Mouse (Mus musculus) gastrocnemius, adult 18-20 months (tissue): Measurements from ENCODE around the gene Vrtn. TPM values are rescaled to one million over a fixed set of nuclear protein-coding genes. Genes with fewer than 3 reads are reported as not detected.

ENCODE experiments used
- DNase-seq: peaks from one replicate; pipeline ENCODE4 v3.0.0; 2021; ENCODE audit warnings: low spot score
- long read RNA-seq, 2 experiments: library from polyadenylated mRNA; stranded (forward); transcript quantifications; one replicate each; pipeline ENCODE4 v2.0.0; 2021
- total RNA-seq, 2 experiments: library from RNA; stranded (reverse); gene quantifications; 2 replicates each; pipeline ENCODE4 v1.2.3; 2021

Vrtn gene
- total RNA-seq: not detected
- long read RNA-seq, experiment 1: 0 reads
- long read RNA-seq, experiment 2: 0 reads

DNA sequence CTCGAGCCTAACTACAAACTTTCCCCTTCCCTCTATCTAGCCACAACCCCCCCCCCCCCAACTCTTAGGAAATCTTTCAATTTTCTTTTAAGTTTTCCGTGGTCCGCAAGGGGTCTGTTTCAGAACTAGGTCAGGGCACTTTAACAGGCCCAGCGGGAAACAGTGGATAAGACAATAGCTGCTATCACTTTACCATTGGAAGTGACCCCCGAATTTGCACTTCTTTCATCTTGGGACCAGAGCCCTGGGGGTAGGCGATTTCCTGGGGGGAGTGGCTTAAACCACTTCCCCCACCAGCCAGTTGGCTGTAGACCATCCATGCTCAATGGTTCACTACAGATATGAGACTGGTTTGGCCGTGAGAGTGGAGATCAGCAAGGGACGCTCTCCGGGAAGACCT, at the start of gene Vrtn:
TSS of gene Vrtn (plus strand) at position 366 of the 400 bp plus-strand sequence.
- no peak for DNase-seq

- DNase-seq: no peak
Measured at GRCm38 (mm10) chr12:84598324-84598723, 42.5 kb upstream of the Vrtn start.

DNA sequence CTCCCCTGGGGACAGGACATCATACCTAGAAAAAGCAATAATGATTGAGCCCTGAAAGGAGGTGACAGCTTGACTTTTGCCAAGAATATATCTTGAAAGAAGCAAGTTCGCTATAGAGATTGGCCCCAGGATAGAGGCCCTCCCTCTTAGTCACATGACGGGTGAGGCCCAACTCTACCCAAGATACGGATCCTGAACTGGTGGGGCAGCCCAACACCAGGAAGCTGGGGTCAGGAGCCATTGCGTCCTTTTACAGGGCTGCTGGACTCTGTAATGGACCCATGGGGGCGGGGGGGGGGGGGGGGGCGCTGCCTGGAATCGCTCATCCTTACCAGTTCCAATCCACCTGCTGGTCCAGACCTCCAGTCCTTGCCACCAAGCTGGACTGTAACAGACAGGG, 36.8 kb upstream of the Vrtn start:
- DNase-seq: no peak

DNA sequence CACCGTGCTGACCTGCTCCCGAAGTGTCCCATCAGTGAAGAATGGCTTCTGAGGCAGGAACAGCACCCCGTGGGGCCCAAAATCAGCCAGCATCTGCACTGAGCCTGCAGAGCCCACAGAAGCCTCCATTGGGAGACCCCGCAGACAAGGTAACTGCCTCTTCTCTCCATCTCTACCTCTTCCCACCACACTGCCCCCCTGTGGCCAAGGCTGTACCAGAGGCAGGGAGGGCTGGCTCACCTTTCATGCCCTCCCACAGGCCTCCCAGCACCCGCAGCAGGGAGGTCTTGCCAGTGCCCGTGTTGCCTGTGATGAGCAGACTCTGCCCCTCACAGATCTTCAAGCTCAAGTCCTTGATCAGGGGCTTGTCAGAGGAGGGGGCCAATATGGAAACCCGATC, 35.0 kb upstream of the Vrtn start:
- no peak for DNase-seq

- no peak for DNase-seq
Measured at GRCm38 (mm10) chr12:84611718-84612117, 29.1 kb upstream of the Vrtn start.

DNA sequence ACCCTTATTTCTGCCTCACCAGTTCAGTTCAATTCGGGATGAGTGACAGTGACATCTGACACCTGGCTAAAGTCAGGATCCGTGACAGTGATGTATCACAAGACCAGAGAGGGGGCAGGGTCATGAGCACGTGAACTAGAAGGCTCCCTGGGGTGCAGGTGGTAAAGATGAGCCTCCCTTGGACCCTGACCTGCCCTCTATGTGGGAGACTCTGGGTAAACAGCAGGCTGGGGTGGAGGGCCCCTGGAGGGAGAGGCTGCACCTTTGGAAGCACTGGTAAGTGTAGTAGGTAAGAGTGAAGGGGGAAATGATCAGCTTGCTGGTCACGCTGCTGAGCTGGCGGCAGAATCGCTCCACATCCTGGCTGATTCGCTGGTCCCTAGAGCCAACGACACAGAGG, 28.3 kb upstream of the Vrtn start:
- no peak for DNase-seq

GRCm38 (mm10) chr12:84614001-84614400, 26.8 kb upstream of the Vrtn start:
- DNase-seq: no peak

DNA sequence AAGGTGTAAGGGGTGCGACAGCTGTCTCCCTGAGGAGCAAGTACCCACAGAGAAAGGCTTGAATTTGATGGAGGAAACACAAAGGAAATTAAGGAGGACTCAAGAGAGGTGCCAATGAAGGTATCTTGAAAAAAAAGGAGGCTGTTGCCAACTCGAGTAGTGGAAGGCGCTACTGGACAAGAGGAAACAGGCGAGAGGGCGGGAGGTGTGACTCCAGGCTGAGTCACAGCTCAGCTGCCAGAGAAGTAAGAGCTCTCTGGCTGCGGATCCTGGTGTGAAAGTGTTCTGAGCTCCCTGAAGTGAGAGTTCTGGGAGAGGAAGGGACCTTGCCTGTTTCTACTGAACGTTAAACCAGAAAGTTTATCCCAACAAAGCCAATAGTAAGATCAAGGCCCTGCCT, 26.3 kb upstream of the Vrtn start:
- no peak for DNase-seq

- peak; percentile 96 for DNase-seq
Measured at GRCm38 (mm10) chr12:84616977-84617630, 23.7 kb upstream of the Vrtn start, which contains the start of gene Abcd4. Abcd4 (minus strand) TSS chr12:84617413.

- DNase-seq: no peak
Measured at GRCm38 (mm10) chr12:84617663-84618062, 23.2 kb upstream of the Vrtn start.

GRCm38 (mm10) chr12:84620975-84621374, 19.8 kb upstream of the Vrtn start:
- DNase-seq: no peak

GRCm38 (mm10) chr12:84624601-84625000, 16.2 kb upstream of the Vrtn start:
- no peak for DNase-seq

DNA sequence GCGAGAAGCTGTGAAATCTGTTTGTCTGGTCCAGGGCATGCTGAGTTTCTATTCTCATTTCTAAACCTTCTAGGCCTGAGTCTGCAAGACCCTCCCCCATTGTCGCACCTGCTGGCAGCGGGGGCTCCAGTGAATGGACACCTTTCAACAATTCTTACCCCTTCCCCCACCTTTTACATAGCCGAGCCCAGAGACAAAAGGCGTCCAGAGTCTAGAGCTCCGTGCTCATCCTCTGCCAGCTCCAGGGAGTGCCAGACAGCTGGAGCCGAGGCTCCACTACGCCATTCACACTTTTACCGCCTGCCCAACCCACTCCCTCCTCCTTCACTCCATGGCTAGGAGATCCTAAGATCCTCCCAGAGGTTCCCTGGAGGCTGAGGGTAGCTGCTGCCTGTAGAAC, 15.7 kb upstream of the Vrtn start:
- DNase-seq: no peak

DNA sequence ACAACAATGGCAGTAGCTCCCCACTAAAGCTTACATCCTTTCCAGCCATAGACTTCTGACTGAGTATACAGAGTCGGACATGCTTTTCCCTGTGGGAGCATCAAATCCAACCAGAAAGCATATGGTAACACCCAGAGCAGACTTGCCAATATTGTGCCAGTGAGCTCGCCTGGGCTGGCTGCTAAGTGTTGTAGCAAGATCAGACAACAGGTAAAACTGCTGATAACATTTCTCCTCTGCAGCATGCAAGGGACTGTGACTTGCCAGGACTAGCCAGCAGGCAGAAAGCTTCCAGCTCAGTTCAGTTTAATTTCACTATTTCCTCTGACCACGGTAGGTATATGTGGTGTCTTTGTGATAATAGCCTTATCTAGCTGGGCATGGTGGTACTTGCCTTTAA, 9.0 kb upstream of the Vrtn start:
- DNase-seq: no peak

DNA sequence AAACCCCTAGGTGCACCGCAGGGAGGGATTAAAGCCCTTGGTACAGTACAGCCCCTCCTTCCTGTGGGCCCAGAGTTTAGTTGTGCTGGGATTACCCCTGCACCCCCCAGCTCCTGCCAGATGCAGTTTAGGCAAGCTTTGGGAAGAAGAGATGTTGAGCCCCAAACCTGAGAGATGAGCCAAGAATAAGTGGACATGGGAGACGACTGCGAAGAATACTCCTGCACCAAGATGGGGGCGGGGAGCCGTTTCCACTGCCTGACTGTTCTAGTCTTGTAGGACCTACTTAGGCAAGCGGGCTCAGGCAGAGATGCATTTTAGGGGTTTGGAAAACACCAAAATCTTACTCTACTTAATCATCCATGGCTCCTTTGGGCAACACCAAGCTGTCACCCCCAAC, 566 bp upstream of the Vrtn start:
- no peak for DNase-seq

GRCm38 (mm10) chr12:84650234-84650633, 9.4 kb downstream of the Vrtn start:
- no peak for DNase-seq

DNA sequence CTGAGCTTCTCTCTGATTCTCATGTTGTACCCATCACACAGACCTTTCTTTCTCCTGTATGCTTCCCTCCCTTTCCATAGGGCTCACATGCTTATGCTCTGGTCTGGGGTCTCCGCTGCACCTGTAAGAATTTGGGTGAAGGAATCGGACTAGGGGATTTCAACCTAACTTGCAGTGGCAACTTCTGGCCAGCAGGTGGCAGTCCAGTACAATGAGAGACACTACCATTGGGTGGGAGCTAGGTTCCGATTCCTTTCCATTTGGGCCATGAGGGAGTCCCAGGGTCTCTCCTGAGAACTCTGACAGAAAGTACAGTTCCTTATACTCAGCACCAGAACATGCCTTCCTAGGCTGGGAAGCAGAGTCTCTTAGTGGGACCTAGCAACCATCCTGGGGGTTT, 13.1 kb downstream of the Vrtn start:
- DNase-seq: peak; percentile 56

DNA sequence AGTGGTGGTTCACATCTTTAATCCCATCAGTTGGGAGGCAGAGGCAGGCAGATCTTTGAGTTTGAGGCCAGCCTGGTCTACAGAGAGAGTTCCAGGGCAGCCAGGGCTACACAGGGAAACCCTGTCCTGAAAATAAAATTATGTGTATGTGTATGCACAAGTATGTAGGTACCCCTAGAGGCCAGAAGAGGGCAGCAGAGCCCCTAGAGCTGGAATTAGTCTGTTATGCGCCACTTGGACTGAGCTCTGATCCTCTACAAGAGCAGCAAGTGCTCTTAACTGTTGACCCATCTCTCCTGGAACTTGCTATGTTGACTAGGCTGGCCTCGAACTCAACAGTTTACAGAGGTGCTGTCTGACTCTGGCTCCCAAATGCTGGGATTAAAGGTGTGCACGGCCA, 29.7 kb downstream of the Vrtn start:
- DNase-seq: no peak

- DNase-seq: no peak
Measured at GRCm38 (mm10) chr12:84671646-84672045, 30.8 kb downstream of the Vrtn start.

DNA sequence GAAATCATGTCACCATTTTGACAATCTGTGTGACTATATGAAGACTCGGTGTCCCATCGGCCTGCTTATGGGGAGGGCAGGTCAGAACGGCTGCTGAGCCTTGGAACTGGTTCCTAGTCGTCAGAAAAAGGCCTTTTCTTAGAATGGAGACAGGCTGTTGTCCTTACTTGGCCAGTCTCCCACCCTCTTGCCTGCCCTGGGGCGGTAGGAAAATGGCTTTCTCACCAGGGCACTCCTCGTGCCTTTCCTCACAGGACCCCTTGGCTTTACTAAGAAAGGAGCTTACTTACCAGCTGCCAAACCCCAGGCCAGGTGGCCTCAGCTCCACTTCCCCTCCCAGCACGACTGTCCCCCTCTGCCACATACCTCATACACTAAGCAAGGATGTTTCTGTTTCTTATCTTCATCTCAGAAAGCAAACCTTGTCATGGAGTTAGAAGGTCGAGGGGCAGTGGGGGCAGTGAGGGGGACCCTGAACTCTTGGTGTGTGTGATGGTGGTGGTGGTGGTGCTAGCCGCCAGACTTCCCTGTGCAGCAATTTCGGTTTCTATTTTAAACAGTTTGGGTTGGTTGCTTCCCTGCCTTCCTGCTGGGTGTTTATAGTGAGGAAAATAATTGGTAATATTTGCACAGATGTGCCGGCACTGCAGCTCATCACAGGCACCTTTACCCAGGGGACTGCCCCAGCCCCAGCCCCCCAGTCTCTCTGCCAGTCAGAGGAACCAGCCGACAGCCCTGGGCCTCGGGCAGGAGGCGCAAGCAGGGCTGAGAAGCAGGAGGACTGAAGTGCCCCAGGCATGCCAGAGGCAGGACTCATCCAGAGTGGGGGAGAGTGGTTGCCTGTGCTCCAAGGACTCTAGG, 34.1 kb downstream of the Vrtn start:
- no peak for DNase-seq

DNA sequence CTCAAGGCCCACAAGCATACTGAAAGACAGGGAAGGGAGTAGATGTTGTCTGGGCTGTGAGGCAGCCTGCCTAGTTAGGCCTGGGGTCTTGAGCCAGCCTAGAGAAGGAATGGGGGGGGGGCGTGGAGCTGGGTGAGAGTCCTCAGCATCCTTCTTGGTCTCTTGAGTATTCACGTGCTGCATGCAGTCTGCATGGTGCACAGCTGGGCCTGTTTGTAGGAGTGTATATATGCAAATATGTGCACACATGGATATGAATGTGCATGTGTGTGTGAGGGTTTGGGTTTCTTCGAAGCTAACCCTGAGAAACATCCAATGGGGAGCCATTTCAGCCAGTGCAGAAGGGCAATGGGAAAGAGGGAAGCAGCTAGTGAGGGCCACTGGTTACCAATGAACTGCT, 35.2 kb downstream of the Vrtn start:
- no peak for DNase-seq

DNA sequence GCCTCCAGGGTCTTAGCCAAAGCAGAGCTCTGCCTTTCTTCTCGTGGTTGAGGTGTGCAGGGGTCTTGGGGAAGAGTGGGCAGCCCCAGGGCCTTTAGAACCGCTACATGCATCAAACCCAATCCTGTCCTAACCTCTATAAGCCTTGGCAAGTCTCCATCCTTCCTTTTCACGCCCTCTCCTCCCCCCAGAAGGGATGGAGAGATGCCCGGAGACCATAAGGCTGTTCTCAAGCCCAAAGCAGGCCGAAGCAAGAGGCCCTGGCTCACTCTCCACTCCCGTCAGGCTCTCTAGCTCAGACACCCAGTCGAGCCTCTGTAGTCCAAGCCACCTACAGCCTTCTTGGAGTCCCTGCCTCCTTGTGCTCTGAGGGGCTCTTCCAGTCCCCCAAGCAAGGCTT, 43.8 kb downstream of the Vrtn start:
- DNase-seq: no peak

- no peak for DNase-seq
Measured at GRCm38 (mm10) chr12:84686176-84686575, 45.4 kb downstream of the Vrtn start.
